Mouse (Mus musculus) liver, adult 2 months (tissue): Measurements from ENCODE around the gene Gm49486.

ENCODE experiments used
- CTCF ChIP-seq: fragments of 200-500 bp; IDR thresholded peaks from 2 replicates; pipeline ENCODE4 v1.5.1; 2011; ENCODE audit warnings: low read depth, low read length, control low read depth
- POLR2A ChIP-seq: fragments of 200-500 bp; IDR thresholded peaks from 2 replicates; pipeline ENCODE4 v1.6.1; 2011; ENCODE audit warnings: low read length, control low read depth; ENCODE audit not compliant: insufficient read depth; ENCODE audit errors: extremely low read depth

DNA sequence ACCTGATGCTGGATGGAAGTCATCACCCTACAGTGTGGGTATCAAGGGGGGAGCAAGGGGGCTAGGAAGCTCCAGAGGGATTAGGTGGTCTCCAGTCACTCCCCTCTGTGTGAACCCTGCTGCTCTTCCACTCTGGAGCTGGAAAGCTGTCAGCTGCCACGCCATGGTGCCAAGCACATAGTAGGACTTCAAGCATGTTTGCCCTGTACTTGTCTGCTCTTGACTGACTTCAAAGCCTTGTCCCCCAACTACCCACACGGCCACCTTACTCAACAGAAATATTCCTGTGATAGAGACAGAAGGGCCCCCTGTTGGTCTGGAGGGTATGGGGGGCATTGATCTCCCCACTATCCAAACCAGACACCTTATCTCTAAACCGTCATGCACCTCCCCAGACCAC, 13.0 kb upstream of the Gm49486 start:
- TF ChIP-seq CTCF: no peak
- TF ChIP-seq POLR2A: no peak
